Mouse (Mus musculus) heart, postnatal 0 days (tissue): ENCODE measurements at regions not wholly inside any gene's neighbourhood (a gene's known extent, or its start where the extent isn't known, plus 50 kb on each side); places are given as distances from the start of the nearest gene placed in this dataset.

Experiments used
- ATAC-seq: fragments of 200-750 bp; cut with Nextera tagmentation; 2 replicates; pipeline ENCODE4 v1.8.0; 2017; ENCODE audit warnings: low read depth, moderate number of reproducible peaks, moderate library complexity; ENCODE audit not compliant: insufficient read depth
- DNase-seq: peaks from one replicate; pipeline ENCODE4 v3.0.0-alpha.2; 2016; ENCODE audit warnings: low spot score
- H3K27ac ChIP-seq: fragments of 300-500 bp; sonication (generic); 2 replicates; pipeline ENCODE4 v1.5.1; 2014; ENCODE audit warnings: low read depth, mild to moderate bottlenecking
- H3K27me3 ChIP-seq: fragments of 300-500 bp; sonication (generic); 2 replicates; pipeline ENCODE4 v1.6.1; 2014; ENCODE audit warnings: low read length, mixed read lengths; ENCODE audit not compliant: control insufficient read depth, insufficient read depth
- H3K36me3 ChIP-seq: fragments of 300-500 bp; sonication (generic); replicated peaks from 2 replicates; pipeline ENCODE4 v1.6.1; 2014; ENCODE audit warnings: low read length, mixed read lengths; ENCODE audit not compliant: control insufficient read depth, insufficient read depth
- H3K4me1 ChIP-seq: fragments of 300-500 bp; sonication (generic); 2 replicates; pipeline ENCODE4 v1.6.1; 2014; ENCODE audit warnings: antibody characterized with exemption; ENCODE audit not compliant: control insufficient read depth, insufficient read depth
- H3K4me2 ChIP-seq: fragments of 300-500 bp; sonication (generic); 2 replicates; pipeline ENCODE4 v1.6.1; 2014; ENCODE audit warnings: low read depth, mild to moderate bottlenecking, low read length, moderate library complexity
- H3K4me3 ChIP-seq: fragments of 300-500 bp; sonication (generic); 2 replicates; pipeline ENCODE4 v1.5.1; 2014; ENCODE audit warnings: low read depth, low read length
- H3K9ac ChIP-seq: fragments of 300-500 bp; sonication (generic); replicated peaks from 2 replicates; pipeline ENCODE4 v1.6.1; 2014; ENCODE audit warnings: low read depth, low read length, mixed read lengths
- H3K9me3 ChIP-seq: fragments of 300-500 bp; sonication (generic); replicated peaks from 2 replicates; pipeline ENCODE4 v1.6.1; 2016; ENCODE audit warnings: low read length; ENCODE audit not compliant: control insufficient read depth
- CTCF ChIP-seq: IDR thresholded peaks from 2 replicates; pipeline ENCODE4 v1.5.1; 2016; ENCODE audit warnings: antibody characterized with exemption, control low read depth, low read depth
- EP300 ChIP-seq: IDR thresholded peaks from 2 replicates; pipeline ENCODE4 v1.6.1; 2016; ENCODE audit warnings: antibody characterized with exemption, low read depth
- WGBS: fragments of 180-500 bp; shearing (Covaris S2); extraction: QIAGEN DNeasy Blood & Tissue Kit; methylation state at CpG from one replicate; pipeline ENCODE4 v1.1.7; 2014; 5-methylcytosine and 5-hydroxymethylcytosine counted together

DNA sequence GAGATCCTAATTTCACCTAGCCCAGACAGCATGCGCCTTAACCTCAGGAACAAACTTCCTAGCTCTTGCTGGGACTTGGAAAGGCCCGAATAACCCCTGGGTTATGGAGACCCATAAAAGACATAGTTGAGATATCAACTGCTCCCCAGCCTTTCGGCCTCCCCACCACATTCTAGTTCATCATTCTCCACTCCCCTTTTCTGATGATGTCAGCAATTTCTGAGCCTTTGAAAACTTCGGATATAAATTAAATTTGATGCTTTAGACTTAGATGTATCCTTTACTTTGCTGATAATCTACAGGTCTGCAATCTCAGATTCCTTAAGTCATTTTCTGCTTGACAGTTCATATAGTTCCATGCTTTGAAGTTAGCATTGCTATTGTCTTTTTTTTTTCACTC lies 149.3 kb downstream of the Cysltr2 start:
- 71% methylated on average over 4 of the region's 4 CpGs for WGBS
- Histone ChIP-seq H3K4me2 (no peak overlapping the region), H3K4me1 (no peaks in the 10 kb centered on the region), H3K9ac (no peak overlapping the region), H3K9me3 (peaks cover 5% of the 10 kb centered on the region; the same call in 1 of the 2 replicates), H3K27ac (no peak overlapping the region), H3K27me3 (no peaks in the 10 kb centered on the region), H3K4me3 (no peak overlapping the region), H3K36me3 (no peaks in the 10 kb centered on the region)
- DNase-seq (no peak), ATAC-seq (no peak)
- TF ChIP-seq EP300, result no peak
- no peak for TF ChIP-seq CTCF

- H3K4me3 ChIP-seq, result no peak overlapping the region
- H3K9ac ChIP-seq, result no peak overlapping the region
- peaks cover 5% of the 10 kb centered on the region; the same call in 1 of the 2 replicates for H3K9me3 ChIP-seq
- no peaks in the 10 kb centered on the region for H3K36me3 ChIP-seq
- no peak for DNase-seq
- no peak for ATAC-seq
- no peak overlapping the region for H3K27ac ChIP-seq
- 61% methylated on average over 2 of the region's 2 CpGs for WGBS
- H3K4me1 ChIP-seq, result 0 out of 2 replicates have a peak, but pooled peaks cover 4% of the 10 kb centered on the region
- H3K27me3 ChIP-seq, result no peaks in the 10 kb centered on the region
- H3K4me2 ChIP-seq, result no peak overlapping the region
- TF ChIP-seq CTCF, result no peak
- no peak for TF ChIP-seq EP300
Measured at GRCm38 (mm10) chr14:72892316-72892715, 156.6 kb downstream of the Cysltr2 start.

DNA sequence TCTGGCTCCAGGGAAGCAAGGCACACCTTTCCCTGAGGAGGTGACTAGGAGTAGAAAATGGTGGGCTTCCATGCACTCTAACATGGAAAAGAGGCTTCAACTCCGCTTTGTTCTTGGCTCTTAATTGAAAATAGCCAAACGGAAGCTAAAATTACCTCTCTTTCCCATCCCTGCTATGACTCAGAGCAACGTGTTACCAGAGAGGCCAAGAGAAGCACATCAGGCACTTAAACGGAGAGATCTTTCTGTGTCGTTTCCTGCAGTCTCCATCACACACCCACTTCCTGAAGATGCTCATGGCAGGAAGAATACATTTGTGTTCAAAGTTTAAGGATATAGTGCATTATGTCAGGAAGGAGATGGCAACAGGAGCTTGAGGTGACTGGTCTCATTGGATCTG lies 159.3 kb downstream of the Cysltr2 start:
- ATAC-seq, result no peak
- TF ChIP-seq EP300 (no peak), CTCF (no peak)
- 52% methylated on average over 5 of the region's 5 CpGs for WGBS

GRCm38 (mm10) chr14:72887470-72888071 lies 161.3 kb downstream of the Cysltr2 start:
- WGBS, result 30% methylated on average over 14 of the region's 14 CpGs
- Histone ChIP-seq H3K36me3 (no peaks in the 10 kb centered on the region), H3K4me3 (no peak overlapping the region), H3K4me2 (peak overlapping the region; percentile 21; the same call in 1 of the 2 replicates), H3K27me3 (no peaks in the 10 kb centered on the region), H3K27ac (peak overlapping the region; percentile 22; the same call in 1 of the 2 replicates), H3K9me3 (no peaks in the 10 kb centered on the region), H3K4me1 (0 out of 2 replicates have a peak, but pooled peaks cover 4% of the 10 kb centered on the region), H3K9ac (no peak overlapping the region)
- DNase-seq (peak; percentile 12), ATAC-seq (no peak)
- no peak for TF ChIP-seq CTCF
- TF ChIP-seq EP300, result no peak

More for the DNA sequence above, 159.3 kb downstream of the Cysltr2 start:
- no peaks in the 10 kb centered on the region for H3K27me3 ChIP-seq
- DNase-seq, result no peak
- H3K9ac ChIP-seq, result no peak overlapping the region
- H3K4me2 ChIP-seq, result no peak overlapping the region
- H3K4me3 ChIP-seq, result no peak overlapping the region
- H3K36me3 ChIP-seq, result no peaks in the 10 kb centered on the region
- H3K9me3 ChIP-seq, result no peaks in the 10 kb centered on the region
- H3K27ac ChIP-seq, result no peak overlapping the region
- 0 out of 2 replicates have a peak, but pooled peaks cover 4% of the 10 kb centered on the region for H3K4me1 ChIP-seq

GRCm38 (mm10) chr14:72886935-72887369 lies 162.0 kb downstream of the Cysltr2 start:
- Histone ChIP-seq H3K4me1 (0 out of 2 replicates have a peak, but pooled peaks cover 4% of the 10 kb centered on the region), H3K27ac (0 out of 2 replicates have a peak overlapping the region, but pooled peaks have one; percentile 5), H3K36me3 (no peaks in the 10 kb centered on the region), H3K9ac (no peak overlapping the region), H3K9me3 (no peaks in the 10 kb centered on the region), H3K27me3 (no peaks in the 10 kb centered on the region), H3K4me2 (peak overlapping the region; percentile 20; the same call in 1 of the 2 replicates), H3K4me3 (no peak overlapping the region)
- peak; percentile 73 for ATAC-seq
- peak; percentile 44 for DNase-seq
- WGBS, result 17% methylated on average over 12 of the region's 12 CpGs
- TF ChIP-seq CTCF (no peak), EP300 (no peak)
